Mouse (Mus musculus): ENCODE results near the gene Fcgr3.

Gene Fcgr3

GRCm38 (mm10) chr1:171005081-171005480 is 59.7 kb downstream of the Fcgr3 start:
- DNase-seq, result no peak

Measured in thymus, postnatal 14 days (tissue).